Mouse (Mus musculus): ENCODE data around the gene Vwa8.

GRCm38 (mm10) chr14:78861156-78861555, 12.3 kb downstream of the Vwa8 start:
- TF ChIP-seq MAFK (IDR thresholded peaks at IDR 0.05; ENCODE audit: insufficient read depth, low read depth, low read length): no peak
- no peak for TF ChIP-seq ZNF384 (IDR thresholded peaks at IDR 0.05; ENCODE audit: low read depth, low read length)
- TF ChIP-seq CHD2 (IDR thresholded peaks at IDR 0.05; ENCODE audit: low read depth, low read length): no peak
- no peak for TF ChIP-seq HCFC1 (IDR thresholded peaks at IDR 0.05; ENCODE audit: borderline replicate concordance, insufficient read depth, low read length)
- 0 out of 2 replicates have a peak, but pooled peaks have one; percentile 28 for TF ChIP-seq ZC3H11A (IDR thresholded peaks at IDR 0.05; ENCODE audit: borderline replicate concordance, low read depth, low read length)

All from ES-E14 (cell line).